Mouse (Mus musculus): Measurements from ENCODE around the gene Gm11060. TPM values are rescaled to one million over a fixed set of nuclear protein-coding genes. Genes with fewer than 3 reads are reported as not detected.

The Gm11060 gene
- polyA plus RNA-seq, 1 experiment from 2014 or later: not detected

DNA sequence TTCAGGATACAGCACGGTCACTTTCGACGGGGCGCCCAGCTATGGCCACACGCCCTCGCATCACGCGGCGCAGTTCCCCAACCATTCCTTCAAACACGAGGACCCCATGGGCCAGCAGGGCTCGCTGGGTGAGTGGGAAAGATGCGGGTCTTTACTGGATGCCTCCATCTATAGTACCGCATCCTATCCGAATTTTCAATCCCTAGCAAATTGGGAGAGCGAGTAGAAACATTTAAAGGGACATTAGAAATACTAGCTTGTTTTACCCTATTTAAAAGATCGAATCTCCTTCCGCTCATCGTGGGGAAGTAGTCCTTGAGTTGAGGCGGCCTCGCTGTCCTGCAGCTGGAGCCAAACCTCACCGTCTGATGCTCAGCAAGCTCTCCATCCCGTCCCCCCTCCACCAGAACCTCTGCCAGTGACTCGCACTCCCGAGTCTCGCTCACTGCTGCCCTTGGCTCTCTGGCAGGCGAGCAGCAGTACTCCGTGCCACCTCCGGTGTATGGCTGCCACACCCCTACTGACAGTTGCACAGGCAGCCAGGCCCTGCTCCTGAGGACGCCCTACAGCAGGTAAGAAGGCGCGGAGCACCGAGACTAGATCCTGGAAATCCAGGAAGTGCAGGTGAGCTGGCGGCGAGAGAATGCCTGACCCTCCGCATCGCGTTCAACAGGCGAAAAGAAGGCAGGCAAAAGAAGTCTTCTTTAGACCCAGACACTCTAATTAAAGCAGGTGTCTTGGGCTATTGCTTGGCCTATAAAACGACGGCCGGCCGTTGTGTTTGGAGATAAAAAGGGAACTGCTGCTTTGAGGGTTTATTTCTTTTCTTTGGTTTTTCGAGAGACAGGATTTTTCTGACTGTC lies 41.3 kb downstream of the Gm11060 start:
- no peaks in the 10 kb centered on the region for H3K9me3 ChIP-seq (ENCODE audit: low read length)
- no peak; the same call in 1 of the 2 replicates for ATAC-seq (ENCODE audit: low FRiP score, low TSS enrichment)
- H3K27me3 ChIP-seq (ENCODE audit: insufficient read depth, low read length): peaks cover 59% of the 10 kb centered on the region
- 19% methylated on average over 43 of the region's 43 CpGs for WGBS
- peak overlapping the region; percentile 85 for H3K9ac ChIP-seq (replicated peaks; ENCODE audit: low read length)
- H3K4me2 ChIP-seq (replicated peaks; ENCODE audit: low read depth, low read length): peak overlapping the region; percentile 69
- peak overlapping the region; percentile 86; the same call in 1 of the 2 replicates for H3K27ac ChIP-seq (ENCODE audit: low read length)
- H3K36me3 ChIP-seq (ENCODE audit: insufficient read depth, low read length): no peaks in the 10 kb centered on the region
- H3K4me3 ChIP-seq (ENCODE audit: low read length): peak overlapping the region; percentile 76
- peaks cover 51% of the 10 kb centered on the region for H3K4me1 ChIP-seq (ENCODE audit: insufficient read depth, low read length)

DNA sequence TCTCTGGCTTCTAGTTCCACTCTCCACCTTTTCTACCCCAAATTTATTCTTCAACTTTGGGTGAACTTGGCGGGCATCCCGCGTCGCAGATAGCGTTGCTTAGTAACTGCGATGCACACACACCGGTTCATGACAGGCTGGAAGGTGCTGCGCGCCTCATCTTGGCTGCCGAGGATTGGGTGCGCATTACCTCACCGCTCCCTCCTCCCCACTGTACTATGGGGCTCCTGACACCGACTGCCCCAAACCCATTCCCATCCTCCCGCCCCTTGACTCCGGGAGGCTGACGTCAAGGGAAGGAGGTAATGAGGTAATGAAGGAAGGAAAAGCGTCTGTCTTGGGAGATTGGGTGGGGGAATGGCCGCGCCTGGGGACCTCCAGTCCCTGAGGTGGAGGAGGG lies 42.5 kb downstream of the Gm11060 start:
- H3K9ac ChIP-seq (replicated peaks; ENCODE audit: low read length): no peak overlapping the region; the same call in 1 of the 2 replicates
- no peak for ATAC-seq (ENCODE audit: low FRiP score, low TSS enrichment)
- peaks cover 51% of the 10 kb centered on the region for H3K27me3 ChIP-seq (ENCODE audit: insufficient read depth, low read length)
- H3K4me2 ChIP-seq (replicated peaks; ENCODE audit: low read depth, low read length): peak overlapping the region; percentile 69
- H3K27ac ChIP-seq (ENCODE audit: low read length): peak overlapping the region; percentile 17; the same call in 1 of the 2 replicates
- 12% methylated on average over 19 of the region's 19 CpGs for WGBS
- H3K36me3 ChIP-seq (ENCODE audit: insufficient read depth, low read length): no peaks in the 10 kb centered on the region
- no peaks in the 10 kb centered on the region for H3K9me3 ChIP-seq (ENCODE audit: low read length)
- peak overlapping the region; percentile 76 for H3K4me3 ChIP-seq (ENCODE audit: low read length)
- H3K4me1 ChIP-seq (ENCODE audit: insufficient read depth, low read length): peaks cover 59% of the 10 kb centered on the region

- WGBS: 25% methylated on average over 7 of the region's 7 CpGs
- H3K4me3 ChIP-seq (ENCODE audit: low read length): no peak overlapping the region
- no peak; the same call in 1 of the 2 replicates for ATAC-seq (ENCODE audit: low FRiP score, low TSS enrichment)
- H3K9ac ChIP-seq (replicated peaks; ENCODE audit: low read length): no peak overlapping the region
- H3K36me3 ChIP-seq (ENCODE audit: insufficient read depth, low read length): peaks cover 13% of the 10 kb centered on the region
- H3K9me3 ChIP-seq (ENCODE audit: low read length): no peaks in the 10 kb centered on the region
- H3K4me2 ChIP-seq (replicated peaks; ENCODE audit: low read depth, low read length): no peak overlapping the region
- H3K4me1 ChIP-seq (ENCODE audit: insufficient read depth, low read length): peaks cover 39% of the 10 kb centered on the region
- H3K27ac ChIP-seq (ENCODE audit: low read length): no peak overlapping the region
- peaks cover 18% of the 10 kb centered on the region; the same call in 1 of the 2 replicates for H3K27me3 ChIP-seq (ENCODE audit: insufficient read depth, low read length)
Measured at GRCm38 (mm10) chr2:105139471-105139870, 47.7 kb downstream of the Gm11060 start.

DNA sequence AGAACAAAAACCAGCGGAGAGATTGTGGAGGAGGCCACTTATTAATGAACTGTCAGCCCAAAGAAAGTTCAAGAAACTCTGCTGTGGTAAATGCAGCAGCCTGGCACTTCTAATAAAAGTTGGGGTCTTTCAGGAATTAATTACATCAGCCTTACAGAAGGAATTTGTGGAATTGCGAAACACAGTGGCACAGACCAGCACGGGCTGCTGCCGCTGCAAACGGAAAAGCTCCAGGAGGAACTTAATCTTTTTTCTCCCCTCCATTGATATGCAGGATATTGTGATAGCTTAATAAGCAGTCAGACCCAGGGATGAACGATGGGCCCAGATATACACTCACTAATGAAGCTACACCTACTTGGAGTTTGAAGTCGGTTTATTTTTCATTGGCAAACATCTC lies 49.6 kb downstream of the Gm11060 start:
- Histone ChIP-seq H3K36me3 (ENCODE audit: insufficient read depth, low read length) (peaks cover 15% of the 10 kb centered on the region), H3K9me3 (ENCODE audit: low read length) (no peaks in the 10 kb centered on the region)

More for the DNA sequence above, 49.6 kb downstream of the Gm11060 start:
- no peak overlapping the region for H3K27ac ChIP-seq (ENCODE audit: low read length)
- ATAC-seq (ENCODE audit: low FRiP score, low TSS enrichment): no peak
- H3K4me3 ChIP-seq (ENCODE audit: low read length): no peak overlapping the region
- H3K9ac ChIP-seq (replicated peaks; ENCODE audit: low read length): no peak overlapping the region
- H3K4me1 ChIP-seq (ENCODE audit: insufficient read depth, low read length): peaks cover 34% of the 10 kb centered on the region
- H3K4me2 ChIP-seq (replicated peaks; ENCODE audit: low read depth, low read length): no peak overlapping the region
- WGBS: 53% methylated on average over 7 of the region's 7 CpGs
- peaks cover 3% of the 10 kb centered on the region; the same call in 1 of the 2 replicates for H3K27me3 ChIP-seq (ENCODE audit: insufficient read depth, low read length)

Other genes starting within 250 kb of the Gm11060 start
- gene Prrg4, start 242.1 kb upstream of the Gm11060 start, polyA plus RNA-seq (2015; fragmentation: Nextera tagmentation; extraction: Ambion mirVana): 2.5 and 2.7 TPM in 2 replicates
- gene Ccdc73, start 224.2 kb upstream of the Gm11060 start, polyA plus RNA-seq (2015; fragmentation: Nextera tagmentation; extraction: Ambion mirVana): 4.5 and 4.7 TPM in 2 replicates
- gene Eif3m, start 74.9 kb upstream of the Gm11060 start, polyA plus RNA-seq (2015; fragmentation: Nextera tagmentation; extraction: Ambion mirVana): 332 and 352 TPM in 2 replicates
- 124 and 142 TPM in 2 replicates for gene Wt1, start 34.5 kb downstream of the Gm11060 start, polyA plus RNA-seq (2015; fragmentation: Nextera tagmentation; extraction: Ambion mirVana)
- 4.0 and 4.1 TPM in 2 replicates for gene Them7, start 132.3 kb downstream of the Gm11060 start, polyA plus RNA-seq (2015; fragmentation: Nextera tagmentation; extraction: Ambion mirVana)